Mouse (Mus musculus): ENCODE data around the gene Arntl2. TPM values are rescaled to one million over a fixed set of nuclear protein-coding genes. Genes with fewer than 3 reads are reported as not detected.
A peak's percentile ranks its signal among the peaks of the same experiment; 100 is the strongest.
"Not testable (repeated sequence)": the region's sequence is repeated elsewhere in the genome, so short reads cannot be mapped to it uniquely, and the experiment has no call there.

Gene Arntl2
- total RNA-seq, 1 experiment from 2014 or later = not detected

GRCm38 (mm10) chr6:146844867-146845266 lies 49.0 kb downstream of the Arntl2 start:
- no peak for ATAC-seq (replicated peaks; ENCODE audit: low read depth, poor library complexity, severe bottlenecking)

- no peak for ATAC-seq (replicated peaks; ENCODE audit: low read depth, poor library complexity, severe bottlenecking)
Measured at GRCm38 (mm10) chr6:146845347-146845746, 49.5 kb downstream of the Arntl2 start.

- ATAC-seq (replicated peaks; ENCODE audit: low read depth, poor library complexity, severe bottlenecking) = 0 out of 2 replicates have a peak, but pooled peaks have one; percentile 23
Measured at GRCm38 (mm10) chr6:146845961-146846750, 50.3 kb downstream of the Arntl2 start.

GRCm38 (mm10) chr6:146847402-146847801 lies 51.5 kb downstream of the Arntl2 start:
- ATAC-seq (replicated peaks; ENCODE audit: low read depth, poor library complexity, severe bottlenecking) = no peak

- ATAC-seq (replicated peaks; ENCODE audit: low read depth, poor library complexity, severe bottlenecking) = no peak
Measured at GRCm38 (mm10) chr6:146848281-146848680, 52.4 kb downstream of the Arntl2 start.

GRCm38 (mm10) chr6:146850050-146850449 lies 54.2 kb downstream of the Arntl2 start, which contains the start of gene Smco2:
Gene Smco2, plus strand, starts transcription at chr6:146850104.
- ATAC-seq (replicated peaks; ENCODE audit: low read depth, poor library complexity, severe bottlenecking) = no peak

- ATAC-seq (replicated peaks; ENCODE audit: low read depth, poor library complexity, severe bottlenecking) = no peak
Measured at GRCm38 (mm10) chr6:146851916-146852315, 56.1 kb downstream of the Arntl2 start.

- ATAC-seq (replicated peaks; ENCODE audit: low read depth, poor library complexity, severe bottlenecking) = peak; percentile 45; the same call in 1 of the 2 replicates
Measured at GRCm38 (mm10) chr6:146852739-146853138, 56.9 kb downstream of the Arntl2 start.

GRCm38 (mm10) chr6:146855185-146855584 lies 59.3 kb downstream of the Arntl2 start:
- peak; percentile 48; the same call in 1 of the 2 replicates for ATAC-seq (replicated peaks; ENCODE audit: low read depth, poor library complexity, severe bottlenecking)

GRCm38 (mm10) chr6:146857386-146857785 lies 61.5 kb downstream of the Arntl2 start:
- ATAC-seq (replicated peaks; ENCODE audit: low read depth, poor library complexity, severe bottlenecking) = no peak

GRCm38 (mm10) chr6:146863154-146863553 lies 67.3 kb downstream of the Arntl2 start:
- peak; percentile 24; the same call in 1 of the 2 replicates for ATAC-seq (replicated peaks; ENCODE audit: low read depth, poor library complexity, severe bottlenecking)

GRCm38 (mm10) chr6:146864370-146864769 lies 68.5 kb downstream of the Arntl2 start:
- not testable (repeated sequence) for ATAC-seq (replicated peaks; ENCODE audit: low read depth, poor library complexity, severe bottlenecking)

- ATAC-seq (replicated peaks; ENCODE audit: low read depth, poor library complexity, severe bottlenecking) = no peak
Measured at GRCm38 (mm10) chr6:146865701-146866100, 69.8 kb downstream of the Arntl2 start.

GRCm38 (mm10) chr6:146871975-146872374 lies 76.1 kb downstream of the Arntl2 start:
- peak; percentile 50; the same call in 1 of the 2 replicates for ATAC-seq (replicated peaks; ENCODE audit: low read depth, poor library complexity, severe bottlenecking)

- no peak for ATAC-seq (replicated peaks; ENCODE audit: low read depth, poor library complexity, severe bottlenecking)
Measured at GRCm38 (mm10) chr6:146874415-146874814, 78.6 kb downstream of the Arntl2 start.

- ATAC-seq (replicated peaks; ENCODE audit: low read depth, poor library complexity, severe bottlenecking) = no peak
Measured at GRCm38 (mm10) chr6:146876820-146877219, 81.0 kb downstream of the Arntl2 start.

- ATAC-seq (replicated peaks; ENCODE audit: low read depth, poor library complexity, severe bottlenecking) = no peak
Measured at GRCm38 (mm10) chr6:146877425-146878045, 81.7 kb downstream of the Arntl2 start.

GRCm38 (mm10) chr6:146878926-146879325 lies 83.1 kb downstream of the Arntl2 start:
- ATAC-seq (replicated peaks; ENCODE audit: low read depth, poor library complexity, severe bottlenecking) = no peak

- ATAC-seq (replicated peaks; ENCODE audit: low read depth, poor library complexity, severe bottlenecking) = no peak
Measured at GRCm38 (mm10) chr6:146879856-146880255, 84.0 kb downstream of the Arntl2 start.

- ATAC-seq (replicated peaks; ENCODE audit: low read depth, poor library complexity, severe bottlenecking) = no peak
Measured at GRCm38 (mm10) chr6:146880296-146880695, 84.4 kb downstream of the Arntl2 start.
